In the genomic region with DNA sequence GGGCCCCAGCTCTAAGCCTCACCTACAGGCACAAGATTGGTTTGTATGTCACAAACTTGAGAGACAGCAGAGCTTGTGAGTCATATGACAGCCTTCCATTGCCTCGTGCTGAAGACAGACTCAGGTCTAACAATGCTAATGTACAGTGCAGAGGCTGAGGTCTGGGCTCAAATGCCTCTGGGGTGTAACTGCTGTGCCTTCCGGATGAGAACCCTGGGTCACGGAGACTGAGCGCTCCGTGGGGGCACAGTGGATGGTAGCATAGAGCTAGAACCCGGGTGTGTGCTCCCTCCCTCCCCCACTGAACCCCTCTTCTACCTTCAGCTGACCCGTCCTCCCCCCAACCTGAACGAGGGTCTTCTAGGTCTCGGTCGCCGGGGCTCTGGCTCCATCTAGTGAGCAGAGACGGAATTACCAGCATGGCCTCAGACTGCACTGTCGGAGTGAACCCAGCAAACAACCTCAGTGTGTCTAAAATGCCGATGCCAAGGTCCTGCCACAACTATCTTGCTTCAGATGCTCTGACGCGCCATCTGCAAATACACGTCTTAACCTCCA, we compare ENCODE assay signal across 8 mouse cellular contexts.
A peak's percentile ranks its signal among the peaks of the same experiment; 100 is the strongest.
DNase-seq lines count a peak whose midpoint lies in the region; ATAC-seq and TF ChIP-seq lines count a peak whose summit lies in the region.

No protein-coding gene starts in this region.

- WGBS in kidney, embryonic 16.5 days = 4% methylated on average over 17 of the region's 17 CpGs
- 8% methylated on average over 17 of the region's 17 CpGs for WGBS in lung, adult 2 months

- no peak for TF ChIP-seq POLR2A in testis, adult 2 months (IDR thresholded peaks at IDR 0.05; ENCODE audit: control insufficient read depth, low read depth, low read length)
- no peak for TF ChIP-seq POLR2A in lung, adult 2 months (IDR thresholded peaks at IDR 0.05; ENCODE audit: borderline replicate concordance, extremely low read depth, low read depth, low read length)

- peak; percentile 45 for ATAC-seq in granulocyte monocyte progenitor cell, adult 5-6 weeks (replicated peaks; ENCODE audit: poor library complexity, severe bottlenecking)
- ATAC-seq in kidney, embryonic 16.5 days (ENCODE audit: low FRiP score, low TSS enrichment) = no peak
- ATAC-seq in neutrophil, adult 5-6 weeks (ENCODE audit: extremely low read depth, insufficient number of reproducible peaks, low FRiP score, poor library complexity, severe bottlenecking) = peak; percentile 34; the same call in 1 of the 2 replicates

- H3K4me2 ChIP-seq in kidney, embryonic 16.5 days (replicated peaks; ENCODE audit: low read depth, low read length) = peak overlapping the region; percentile 27; the same call in 1 of the 2 replicates

- H3K9ac ChIP-seq in kidney, embryonic 16.5 days (replicated peaks; ENCODE audit: low read length) = no peak overlapping the region

- no peak overlapping the region for H3K27ac ChIP-seq in testis, adult 2 months (ENCODE audit: control insufficient read depth, insufficient read depth, low read depth, low read length)
- H3K27ac ChIP-seq in kidney, embryonic 16.5 days (ENCODE audit: low read length) = no peak overlapping the region

- no peaks in the 10 kb centered on the region for H3K36me3 ChIP-seq in testis, adult 2 months (ENCODE audit: control insufficient read depth, insufficient read depth, low read length)
- H3K36me3 ChIP-seq in kidney, embryonic 16.5 days (ENCODE audit: insufficient read depth, low read length) = no peaks in the 10 kb centered on the region

- no peaks in the 10 kb centered on the region for H3K4me1 ChIP-seq in testis, adult 2 months (ENCODE audit: control insufficient read depth, insufficient read depth, low read length)
- peaks cover 13% of the 10 kb centered on the region for H3K4me1 ChIP-seq in kidney, embryonic 16.5 days (ENCODE audit: insufficient read depth, low read length)
- no peaks in the 10 kb centered on the region for H3K4me1 ChIP-seq in lung, adult 2 months (ENCODE audit: control insufficient read depth, insufficient read depth, low read length)

- no peaks in the 10 kb centered on the region for H3K27me3 ChIP-seq in testis, adult 2 months (ENCODE audit: control insufficient read depth, insufficient read depth, low read length)
- H3K27me3 ChIP-seq in kidney, embryonic 16.5 days (ENCODE audit: insufficient read depth, low read length) = peaks cover 11% of the 10 kb centered on the region

- H3K4me3 ChIP-seq in testis, adult 2 months (ENCODE audit: control insufficient read depth, low read depth, low read length) = no peak overlapping the region
- no peak overlapping the region for H3K4me3 ChIP-seq in kidney, embryonic 16.5 days (ENCODE audit: low read length)
- H3K4me3 ChIP-seq in lung, adult 2 months (replicated peaks; ENCODE audit: extremely low read depth, low read depth, low read length) = no peak overlapping the region

- peak; percentile 88 for TF ChIP-seq CTCF in testis, adult 2 months (IDR thresholded peaks at IDR 0.05; ENCODE audit: control insufficient read depth, insufficient read depth, insufficient replicate concordance, low read depth, low read length)
- TF ChIP-seq CTCF in lung, adult 2 months (IDR thresholded peaks at IDR 0.05; ENCODE audit: insufficient read depth, low read length) = peak; percentile 83

- DNase-seq in testis, postnatal 14 days (ENCODE audit: low spot score) = no peak
- peak; percentile 68 to 81 for DNase-seq in cerebellum, postnatal 4 days (ENCODE audit: low spot score in 2 of 2)
- DNase-seq in lung, adult 2 months = peak; percentile 65
- DNase-seq in urinary bladder, postnatal 25 days (ENCODE audit: low spot score) = peak; percentile 45

- no peaks in the 10 kb centered on the region for H3K9me3 ChIP-seq in kidney, embryonic 16.5 days (ENCODE audit: low read length)
